Mouse (Mus musculus) layer of hippocampus, postnatal 10 days (tissue): ENCODE results near the gene Sdhaf1. TPM values are rescaled to one million over a fixed set of nuclear protein-coding genes. Genes with fewer than 3 reads are reported as not detected.

Experiments
- DNase-seq, 2 experiments: peaks; one replicate each; pipeline ENCODE4 v3.0.0; 2021; ENCODE audit warnings: low spot score in 2 of 2
- total RNA-seq, 2 experiments: library from RNA; stranded (reverse); gene quantifications; 2 replicates each; pipeline ENCODE4 v1.2.3; 2021

The Sdhaf1 gene
- total RNA-seq, 2 experiments from 2014 or later: 7.8 to 9.4 TPM

GRCm38 (mm10) chr7:30295103-30295502 is 28.6 kb downstream of the Sdhaf1 start:
- no peak for DNase-seq

- DNase-seq: no peak
These were observed 29.4 kb downstream of the Sdhaf1 start for GRCm38 (mm10) chr7:30294296-30294695.

- peak; percentile 48 to 52 for DNase-seq
These were observed 29.9 kb downstream of the Sdhaf1 start for GRCm38 (mm10) chr7:30293795-30294194.

- peak; percentile 93 to 94 for DNase-seq
These were observed 32.2 kb downstream of the Sdhaf1 start, which contains the start of gene Clip3 for GRCm38 (mm10) chr7:30291215-30292131. Clip3 (plus strand) TSS chr7:30291728.

- DNase-seq: peak; percentile 42 to 52
These were observed 33.8 kb downstream of the Sdhaf1 start for GRCm38 (mm10) chr7:30289714-30290399.

- DNase-seq: no peak
These were observed 34.5 kb downstream of the Sdhaf1 start for GRCm38 (mm10) chr7:30289071-30289713.

- no peak for DNase-seq
These were observed 35.6 kb downstream of the Sdhaf1 start for GRCm38 (mm10) chr7:30288046-30288445.

- no peak for DNase-seq
These were observed 36.8 kb downstream of the Sdhaf1 start for GRCm38 (mm10) chr7:30286701-30287410.

GRCm38 (mm10) chr7:30282740-30283139 is 41.0 kb downstream of the Sdhaf1 start:
- DNase-seq: no peak

- no peak for DNase-seq
These were observed 42.2 kb downstream of the Sdhaf1 start for GRCm38 (mm10) chr7:30281522-30281921.

- DNase-seq: peak; percentile 83 to 89
These were observed 43.0 kb downstream of the Sdhaf1 start for GRCm38 (mm10) chr7:30280670-30281138.

- peak; percentile 89 to 93 for DNase-seq
These were observed 43.6 kb downstream of the Sdhaf1 start, which contains the start of the genes Thap8 and Wdr62 for GRCm38 (mm10) chr7:30279951-30280669. Thap8 (plus strand) TSS chr7:30280094. Wdr62 (minus strand) TSS chr7:30280419.

GRCm38 (mm10) chr7:30279536-30279935 is 44.2 kb downstream of the Sdhaf1 start:
- no peak for DNase-seq

GRCm38 (mm10) chr7:30278911-30279310 is 44.8 kb downstream of the Sdhaf1 start:
- no peak for DNase-seq

GRCm38 (mm10) chr7:30274383-30274782 is 49.3 kb downstream of the Sdhaf1 start:
- no peak for DNase-seq

Other genes starting within 250 kb of the Sdhaf1 start
- 1 to 10 TPM in 1 of 2 experiments, not detected in 1; 2.2 TPM for gene Gm26920, start 233.5 kb downstream of the Sdhaf1 start, total RNA-seq
- gene Zfp566, start 233.4 kb downstream of the Sdhaf1 start, total RNA-seq: 10 to 100 TPM; 10.3 to 13.1 TPM
- gene Zfp260, start 229.1 kb downstream of the Sdhaf1 start, total RNA-seq: 10 to 100 TPM; 54.7 to 62.8 TPM
- gene Zfp382, start 202.0 kb downstream of the Sdhaf1 start, total RNA-seq: 10 to 100 TPM; 28.0 to 32.8 TPM
- gene Zfp146, start 154.1 kb downstream of the Sdhaf1 start, total RNA-seq: 10 to 100 TPM; 52.7 to 56.3 TPM
- gene Cox7a1, start 139.8 kb downstream of the Sdhaf1 start, total RNA-seq: 1 to 10 TPM; 5.3 to 5.6 TPM
- 100 to 1,000 TPM; 215 to 229 TPM for gene Capns1, start 125.1 kb downstream of the Sdhaf1 start, total RNA-seq
- gene Polr2i, start 91.9 kb downstream of the Sdhaf1 start, total RNA-seq: 10 to 100 TPM; 57.5 to 71.1 TPM
- gene Tbcb, start 91.6 kb downstream of the Sdhaf1 start, total RNA-seq: 100 to 1,000 TPM; 157 to 171 TPM
- not detected for gene Ovol3, start 88.2 kb downstream of the Sdhaf1 start, total RNA-seq
- under 1 TPM in 1 of 2 experiments, not detected in 1; 0.27 TPM for gene Thap8, start 43.8 kb downstream of the Sdhaf1 start, total RNA-seq
- 1 to 10 TPM; 2.5 to 4.5 TPM for gene Wdr62, start 43.5 kb downstream of the Sdhaf1 start, total RNA-seq
- gene Clip3, start 32.2 kb downstream of the Sdhaf1 start, total RNA-seq: 100 to 1,000 TPM; 572 to 600 TPM
- 10 to 100 TPM; 41.6 to 45.5 TPM for gene Alkbh6, start 15.2 kb downstream of the Sdhaf1 start, total RNA-seq
- gene Syne4, start 9.1 kb downstream of the Sdhaf1 start, total RNA-seq: 1 to 10 TPM; 3.2 to 6.4 TPM
- gene E130208F15Rik, start 2.2 kb downstream of the Sdhaf1 start, total RNA-seq: under 1 TPM; 0.48 to 0.69 TPM
- 10 to 100 TPM; 42.8 to 43.6 TPM for gene Lrfn3, start 38.9 kb upstream of the Sdhaf1 start, total RNA-seq
- 10 to 100 TPM; 21.9 to 24.0 TPM for gene Tyrobp, start 89.9 kb upstream of the Sdhaf1 start, total RNA-seq
- 1 to 10 TPM in 1 of 2 experiments, under 1 TPM in 1; 0.91 to 1.8 TPM for gene Hcst, start 96.0 kb upstream of the Sdhaf1 start, total RNA-seq
- 1 to 10 TPM; 2.2 to 3.0 TPM for gene Nfkbid, start 97.8 kb upstream of the Sdhaf1 start, total RNA-seq
- gene Aplp1, start 121.6 kb upstream of the Sdhaf1 start, total RNA-seq: 100 to 1,000 TPM; 831 to 849 TPM
- gene Kirrel2, start 133.8 kb upstream of the Sdhaf1 start, total RNA-seq: 1 to 10 TPM; 3.9 to 5.3 TPM
- gene Nphs1, start 134.4 kb upstream of the Sdhaf1 start, total RNA-seq: under 1 TPM; 0.55 to 0.62 TPM
- gene Prodh2, start 169.7 kb upstream of the Sdhaf1 start, total RNA-seq: under 1 TPM in 1 of 2 experiments, not detected in 1; 0.69 TPM
- 100 to 1,000 TPM; 218 to 232 TPM for gene Arhgap33, start 211.2 kb upstream of the Sdhaf1 start, total RNA-seq
- gene Hspb6, start 228.3 kb upstream of the Sdhaf1 start, total RNA-seq: 1 to 10 TPM; 5.3 to 5.6 TPM
- 1 to 10 TPM; 3.4 to 4.4 TPM for gene Proser3, start 228.4 kb upstream of the Sdhaf1 start, total RNA-seq
- gene Lin37, start 235.9 kb upstream of the Sdhaf1 start, total RNA-seq: 10 to 100 TPM; 28.2 to 36.6 TPM
- 10 to 100 TPM; 49.4 to 52.5 TPM for gene U2af1l4, start 239.4 kb upstream of the Sdhaf1 start, total RNA-seq
- 1 to 10 TPM; 4.8 to 5.8 TPM for gene Gm49396, start 239.4 kb upstream of the Sdhaf1 start, total RNA-seq
- 10 to 100 TPM; 79.4 to 87.1 TPM for gene Psenen, start 239.7 kb upstream of the Sdhaf1 start, total RNA-seq
- gene Igflr1, start 241.5 kb upstream of the Sdhaf1 start, total RNA-seq: 1 to 10 TPM; 2.4 to 2.8 TPM